Mouse (Mus musculus): ENCODE measurements around the gene Prss46. TPM values are rescaled to one million over a fixed set of nuclear protein-coding genes. Genes with fewer than 3 reads are reported as not detected.

Gene Prss46
- not detected for polyA plus RNA-seq (2017; shearing (Covaris generic))

DNA sequence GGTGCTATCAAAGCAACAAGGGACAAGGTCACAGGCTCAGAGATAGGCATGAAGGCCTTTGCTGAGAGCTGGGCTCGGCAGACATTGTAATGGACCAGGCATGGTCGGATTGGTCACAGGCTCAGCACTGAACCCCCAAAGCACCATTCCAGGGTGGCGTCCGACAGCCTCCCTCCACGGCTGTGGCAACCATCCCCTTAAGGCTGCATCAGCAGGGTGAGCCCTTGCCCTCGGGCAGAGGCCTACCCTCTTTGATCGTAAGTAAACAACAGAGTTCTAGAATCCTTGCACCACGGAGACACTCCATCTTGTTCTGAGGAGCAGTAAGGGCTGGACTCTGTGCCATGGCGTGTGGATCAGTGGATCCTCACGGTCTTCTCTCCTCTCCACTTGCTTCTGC is at the start of gene Prss46:
Gene Prss46, plus strand, starts transcription at position 301 of the 400 bp plus-strand sequence.

DNA sequence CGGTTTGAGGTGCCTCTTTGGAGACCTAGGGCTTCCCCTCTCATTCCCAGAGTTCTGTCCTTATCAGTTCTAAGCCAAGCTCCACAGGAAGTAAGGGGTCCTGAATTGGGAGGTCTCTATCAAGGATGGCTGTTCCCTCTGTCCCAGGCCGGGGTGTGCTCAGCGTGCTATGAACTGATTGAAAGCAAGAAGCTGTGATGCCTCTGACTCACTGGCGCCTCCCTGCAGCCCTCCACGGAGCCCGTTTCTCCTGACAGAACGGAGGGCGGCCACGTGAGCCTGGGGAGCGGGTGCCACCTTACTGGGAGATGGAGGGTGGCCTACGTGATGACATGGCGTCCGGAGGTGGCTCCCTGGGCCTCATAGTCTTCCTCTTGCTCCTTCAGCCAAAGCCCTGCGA is 46.4 kb upstream of the Prss46 start, which contains the start of gene Prss42:
Gene Prss42, plus strand, starts transcription at position 301 of the 400 bp plus-strand sequence.

DNA sequence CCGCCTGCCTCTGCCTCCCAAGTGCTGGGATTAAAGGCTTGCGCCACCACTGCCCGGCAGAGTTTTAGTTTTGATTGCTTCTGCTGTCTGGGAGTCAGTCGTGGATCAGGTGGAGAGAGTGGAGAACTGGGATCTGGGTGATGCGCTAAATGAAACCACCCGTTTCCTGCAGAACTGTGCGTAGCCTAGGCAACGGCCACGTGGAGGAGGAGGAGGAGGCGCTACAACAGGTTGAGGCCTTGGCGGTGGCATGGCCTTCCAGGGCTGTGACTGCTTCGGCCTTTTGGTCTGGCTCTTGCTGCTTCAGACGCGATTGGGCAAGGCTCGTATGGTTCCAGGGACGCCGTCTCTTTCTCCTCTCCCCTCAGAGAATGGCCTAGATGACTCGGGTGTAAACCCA is 30.5 kb upstream of the Prss46 start, which contains the start of gene Prss44:
Gene Prss44, plus strand, starts transcription at position 206 of the 400 bp plus-strand sequence.

DNA sequence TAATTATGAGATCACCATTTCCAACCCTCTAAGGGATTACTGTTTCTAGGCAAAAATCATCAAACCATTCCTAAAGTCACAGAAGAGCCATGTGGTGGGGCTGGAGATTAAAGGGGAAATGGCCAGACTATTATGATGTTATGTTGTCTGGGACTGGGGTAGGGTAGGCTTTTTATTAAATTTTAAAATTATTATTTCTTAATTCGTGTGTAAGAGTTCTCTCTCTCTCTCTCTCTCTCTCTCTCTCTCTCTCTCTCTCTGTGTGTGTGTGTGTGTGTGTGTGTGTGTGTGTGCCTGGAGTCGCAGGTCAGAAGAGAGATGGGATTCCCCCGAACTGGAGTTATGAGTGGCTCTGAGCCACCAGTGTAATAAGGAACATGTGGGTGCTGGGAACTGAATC is 17.9 kb upstream of the Prss46 start, which contains the start of gene Prss43:
Gene Prss43, plus strand, starts transcription at position 301 of the 400 bp plus-strand sequence.

DNA sequence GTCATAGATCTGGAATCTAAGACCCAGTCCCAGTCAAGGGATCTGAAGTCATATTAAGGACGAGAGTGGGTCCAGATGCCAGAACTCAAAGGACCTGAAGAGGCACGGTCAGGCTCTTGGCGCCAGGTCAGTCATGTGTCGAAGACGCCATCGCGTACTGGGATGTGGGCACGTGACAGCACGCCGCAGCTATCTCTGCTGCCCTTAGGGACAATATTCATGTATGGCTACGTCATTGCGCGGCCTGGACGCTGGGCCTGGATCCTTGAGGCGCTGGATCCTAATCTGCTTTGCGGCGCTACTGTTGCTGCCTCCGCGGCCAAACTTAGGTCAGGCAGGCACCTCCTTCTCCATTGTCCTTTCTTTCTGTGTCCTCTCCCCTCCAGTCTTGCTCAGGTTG is 9.9 kb upstream of the Prss46 start, which contains the start of gene Prss45:
Gene Prss45, plus strand, starts transcription at position 178 of the 400 bp plus-strand sequence.

DNA sequence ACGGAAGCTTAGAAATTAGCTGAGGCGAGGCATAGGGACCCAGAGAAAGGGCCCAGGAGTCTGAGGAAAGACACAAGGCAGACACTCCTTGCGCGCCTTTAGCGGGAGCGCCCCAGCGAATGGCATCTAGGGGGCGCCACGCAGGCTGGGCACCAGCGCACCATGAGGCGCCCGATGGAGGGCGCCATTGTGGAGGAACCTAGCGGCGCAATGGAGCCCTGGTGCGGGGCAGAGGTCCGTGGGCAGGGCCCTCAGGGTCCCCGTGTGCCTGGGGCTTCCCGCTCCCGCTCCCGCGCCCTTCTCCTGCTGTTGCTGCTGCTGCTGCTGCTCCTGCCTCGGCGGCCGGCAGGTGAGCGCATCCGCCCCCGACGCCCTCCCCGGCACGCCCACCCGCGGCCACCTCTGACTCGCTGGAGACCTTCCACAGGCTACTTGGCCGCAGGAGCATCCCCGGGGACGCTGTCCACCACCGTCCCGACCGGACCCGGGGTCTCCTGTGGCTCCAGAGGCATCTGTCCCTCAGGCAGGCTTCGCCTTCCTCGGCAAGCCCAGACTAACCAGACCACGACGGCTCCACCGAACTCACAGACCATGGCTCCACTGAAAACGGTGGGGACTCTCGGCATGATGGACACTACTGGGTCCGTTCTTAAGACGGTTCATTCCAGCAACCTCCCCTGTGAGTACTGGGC is 13.6 kb downstream of the Prss46 start, which contains the start of gene Prss50:
Gene Prss50, plus strand, starts transcription at position 187 of the 692 bp plus-strand sequence.

DNA sequence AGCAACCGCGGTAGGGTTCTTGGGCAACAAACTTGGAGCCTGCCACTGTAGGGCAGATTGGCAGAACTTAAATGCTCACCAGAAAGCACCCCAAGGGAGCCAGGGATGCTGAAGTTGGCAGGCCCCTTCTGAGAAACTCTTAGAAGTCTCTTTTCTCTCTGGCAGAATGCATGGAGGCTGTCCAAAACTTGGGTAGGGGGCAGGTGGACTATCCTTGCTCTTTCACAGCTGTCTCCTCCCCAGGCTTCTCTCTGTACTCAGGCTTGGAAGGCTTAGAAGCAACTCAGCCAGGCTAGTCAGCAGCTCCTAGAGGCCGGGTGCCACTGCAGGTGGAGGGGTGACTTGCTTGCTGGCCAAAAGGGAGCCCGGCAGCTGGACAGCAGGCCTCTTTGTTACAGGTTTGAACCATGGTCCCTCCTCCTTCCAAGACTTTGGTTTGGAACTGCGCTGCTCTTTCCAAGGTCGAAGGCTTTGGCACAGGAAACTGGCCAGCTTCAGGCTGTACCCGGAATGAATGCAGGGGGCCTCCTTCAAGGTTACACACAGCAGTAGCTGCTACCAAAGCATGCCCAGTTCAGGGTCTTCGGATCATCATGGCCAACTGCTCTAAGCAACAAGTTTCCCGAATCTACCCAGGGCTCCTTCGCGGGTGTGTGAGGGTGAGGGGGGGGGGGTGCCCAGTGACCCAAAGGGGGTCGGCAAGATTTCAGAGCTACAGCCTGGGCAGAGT is 35.0 kb downstream of the Prss46 start, which contains the start of gene Als2cl:
Gene Als2cl, plus strand, starts transcription at position 680 of the 730 bp plus-strand sequence.

DNA sequence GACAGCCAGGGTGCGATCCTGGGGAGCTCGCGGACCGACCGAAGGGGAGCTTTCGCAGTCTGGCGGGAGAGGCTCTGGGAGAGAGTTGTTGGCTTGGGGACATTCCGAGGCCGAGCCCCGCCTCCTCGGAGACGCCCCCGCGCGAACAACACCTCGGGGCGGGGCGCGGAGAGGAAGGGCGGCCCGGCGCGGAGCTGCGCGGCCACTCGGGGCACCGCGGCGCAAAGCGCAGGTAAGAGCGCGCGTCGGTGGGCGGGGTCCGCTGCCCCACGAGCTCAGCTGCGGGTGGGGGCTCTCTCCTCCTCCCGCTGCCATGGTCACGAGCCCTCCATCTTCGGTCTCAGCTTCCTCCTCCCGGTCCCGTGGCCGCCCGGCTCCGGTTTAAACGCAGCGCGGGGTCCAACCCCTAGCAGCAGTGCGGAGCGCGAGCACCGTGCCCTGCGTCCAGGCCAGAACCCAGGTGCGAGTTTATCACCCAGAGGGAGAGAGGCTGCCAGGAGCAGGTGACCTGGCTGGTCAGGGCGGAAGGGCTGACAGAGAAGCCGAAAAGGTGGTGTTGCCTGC is 35.8 kb downstream of the Prss46 start, which contains the start of gene Tmie:
Gene Tmie, minus strand, starts transcription at position 116 of the 564 bp plus-strand sequence.

Other genes with a start within 250 kb of the Prss46 start
- gene Nradd, start 220.1 kb upstream of the Prss46 start, polyA plus RNA-seq (2017; shearing (Covaris generic)) = 1.3 TPM
- 32.5 TPM for gene Nbeal2, start 190.3 kb upstream of the Prss46 start, polyA plus RNA-seq (2017; shearing (Covaris generic))
- gene Ccdc12, start 188.0 kb upstream of the Prss46 start, polyA plus RNA-seq (2017; shearing (Covaris generic)) = 178 TPM
- gene Myl3, start 102.6 kb upstream of the Prss46 start, polyA plus RNA-seq (2017; shearing (Covaris generic)) = not detected
- not detected for gene Pth1r, start 97.4 kb upstream of the Prss46 start, polyA plus RNA-seq (2017; shearing (Covaris generic))
- not detected for gene Prss42, start 46.3 kb upstream of the Prss46 start, polyA plus RNA-seq (2017; shearing (Covaris generic))
- gene Prss44, start 30.5 kb upstream of the Prss46 start, polyA plus RNA-seq (2017; shearing (Covaris generic)) = not detected
- not detected for gene Prss43, start 17.8 kb upstream of the Prss46 start, polyA plus RNA-seq (2017; shearing (Covaris generic))
- not detected for gene Prss45, start 9.9 kb upstream of the Prss46 start, polyA plus RNA-seq (2017; shearing (Covaris generic))
- gene Prss50, start 13.5 kb downstream of the Prss46 start, polyA plus RNA-seq (2017; shearing (Covaris generic)) = not detected
- gene Als2cl, start 35.4 kb downstream of the Prss46 start, polyA plus RNA-seq (2017; shearing (Covaris generic)) = 175 TPM
- gene Tmie, start 35.6 kb downstream of the Prss46 start, polyA plus RNA-seq (2017; shearing (Covaris generic)) = 24.9 TPM
- gene Fam240a, start 72.4 kb downstream of the Prss46 start, polyA plus RNA-seq (2017; shearing (Covaris generic)) = 6.4 TPM
- 2.0 TPM for gene Tdgf1, start 101.7 kb downstream of the Prss46 start, polyA plus RNA-seq (2017; shearing (Covaris generic))
- gene Lrrc2, start 107.0 kb downstream of the Prss46 start, polyA plus RNA-seq (2017; shearing (Covaris generic)) = not detected
- not detected for gene Rtp3, start 146.1 kb downstream of the Prss46 start, polyA plus RNA-seq (2017; shearing (Covaris generic))
- not detected for gene Ltf, start 174.8 kb downstream of the Prss46 start, polyA plus RNA-seq (2017; shearing (Covaris generic))
- gene Ccrl2, start 213.0 kb downstream of the Prss46 start, polyA plus RNA-seq (2017; shearing (Covaris generic)) = 0.95 TPM